Mouse (Mus musculus) stomach, embryonic 16.5 days (tissue): ENCODE measurements around the gene Tmem106c. TPM values are rescaled to one million over a fixed set of nuclear protein-coding genes. Genes with fewer than 3 reads are reported as not detected.

Experiments used
- ATAC-seq: fragments of 200-750 bp; cut with Nextera tagmentation; 2 replicates; pipeline ENCODE4 v1.8.0; 2017; ENCODE audit warnings: moderate number of reproducible peaks, moderate TSS enrichment; ENCODE audit not compliant: insufficient read depth, low FRiP score
- H3K27ac ChIP-seq: fragments of 300-500 bp; sonication (generic); 2 replicates; pipeline ENCODE4 v1.5.1; 2014; ENCODE audit warnings: low read length
- H3K27me3 ChIP-seq: fragments of 300-500 bp; sonication (generic); 2 replicates; pipeline ENCODE4 v1.6.1; 2014; ENCODE audit warnings: low read length, control low read depth, mixed read lengths; ENCODE audit not compliant: control insufficient read depth, insufficient read depth
- H3K36me3 ChIP-seq: fragments of 300-500 bp; sonication (generic); 2 replicates; pipeline ENCODE4 v1.6.1; 2014; ENCODE audit warnings: low read length; ENCODE audit not compliant: control insufficient read depth, insufficient read depth
- H3K4me1 ChIP-seq: fragments of 300-500 bp; sonication (generic); 2 replicates; pipeline ENCODE4 v1.6.1; 2014; ENCODE audit warnings: low read length, control low read depth, mixed read lengths; ENCODE audit not compliant: control insufficient read depth, insufficient read depth
- H3K4me2 ChIP-seq: fragments of 300-500 bp; sonication (generic); 2 replicates; pipeline ENCODE4 v1.6.1; 2014; ENCODE audit warnings: low read depth, low read length, mixed read lengths
- H3K4me3 ChIP-seq: fragments of 300-500 bp; sonication (generic); replicated peaks from 2 replicates; pipeline ENCODE4 v1.5.1; 2014; ENCODE audit warnings: mild to moderate bottlenecking, low read length
- H3K9ac ChIP-seq: fragments of 300-500 bp; sonication (generic); 2 replicates; pipeline ENCODE4 v1.6.1; 2014; ENCODE audit warnings: low read length
- H3K9me3 ChIP-seq: fragments of 300-500 bp; sonication (generic); replicated peaks from 2 replicates; pipeline ENCODE4 v1.6.1; 2016; ENCODE audit warnings: low read length, control low read depth; ENCODE audit not compliant: control insufficient read depth
- WGBS: fragments of 180-500 bp; shearing (Covaris S2); extraction: QIAGEN DNeasy Blood & Tissue Kit; methylation state at CpG from one replicate; pipeline ENCODE4 v1.1.7; 2014; 5-methylcytosine and 5-hydroxymethylcytosine counted together
- polyA plus RNA-seq: library from polyadenylated mRNA; unstranded; fragments of >200 nt; fragmentation: Nextera tagmentation; extraction: Ambion mirVana; gene quantifications from 2 replicates; pipeline ENCODE4 v1.2.1, GENCODE M21; 2015

The Tmem106c gene
- polyA plus RNA-seq, result 43.1 and 45.3 TPM in 2 replicates

- Histone ChIP-seq H3K9me3 (no peaks in the 10 kb centered on the region), H3K4me1 (no peaks in the 10 kb centered on the region), H3K27me3 (no peaks in the 10 kb centered on the region), H3K4me3 (peak within 1 kb of the TSS; percentile 69), H3K36me3 (no peaks in the 10 kb centered on the region), H3K27ac (peak within 1 kb of the TSS; percentile 53; the same call in 1 of the 2 replicates), H3K9ac (peak within 1 kb of the TSS; percentile 85), H3K4me2 (peak within 1 kb of the TSS; percentile 83)
- under 1% methylated on average over 67 of the region's 67 CpGs for WGBS
- ATAC-seq, result peak; percentile 95
Measured at GRCm38 (mm10) chr15:97963989-97964835, at the start of gene Tmem106c. Gene Tmem106c (plus strand): TSS chr15:97964200.

DNA sequence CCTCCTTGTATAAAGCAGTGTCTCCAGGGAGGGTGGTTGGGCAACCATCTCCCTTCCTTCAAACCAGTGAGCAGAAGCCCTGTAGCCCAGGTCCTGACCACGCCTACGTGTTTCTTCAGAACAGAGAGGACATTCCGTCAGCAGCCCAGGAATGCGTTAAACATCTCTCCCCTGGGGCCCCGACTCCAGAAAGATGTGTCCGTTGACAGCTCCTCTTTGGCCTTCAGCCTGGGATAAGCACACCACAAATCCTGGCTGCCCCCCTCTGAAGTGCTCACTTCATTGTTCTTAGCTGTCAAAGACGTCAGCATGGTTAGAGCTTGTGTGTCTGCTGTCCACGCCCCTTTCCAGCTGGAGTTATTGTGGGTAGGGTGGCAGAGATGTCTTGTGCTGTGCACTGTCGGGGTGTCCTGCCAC lies 49.7 kb upstream of the Tmem106c start:
- no peak overlapping the region for H3K4me2 ChIP-seq
- no peak for ATAC-seq
- no peaks in the 10 kb centered on the region for H3K9me3 ChIP-seq
- no peaks in the 10 kb centered on the region for H3K36me3 ChIP-seq
- H3K27me3 ChIP-seq, result no peaks in the 10 kb centered on the region
- no peak overlapping the region for H3K27ac ChIP-seq
- no peak overlapping the region for H3K9ac ChIP-seq
- 5% methylated on average over 9 of the region's 9 CpGs for WGBS
- no peak overlapping the region for H3K4me3 ChIP-seq
- peaks cover 8% of the 10 kb centered on the region for H3K4me1 ChIP-seq

DNA sequence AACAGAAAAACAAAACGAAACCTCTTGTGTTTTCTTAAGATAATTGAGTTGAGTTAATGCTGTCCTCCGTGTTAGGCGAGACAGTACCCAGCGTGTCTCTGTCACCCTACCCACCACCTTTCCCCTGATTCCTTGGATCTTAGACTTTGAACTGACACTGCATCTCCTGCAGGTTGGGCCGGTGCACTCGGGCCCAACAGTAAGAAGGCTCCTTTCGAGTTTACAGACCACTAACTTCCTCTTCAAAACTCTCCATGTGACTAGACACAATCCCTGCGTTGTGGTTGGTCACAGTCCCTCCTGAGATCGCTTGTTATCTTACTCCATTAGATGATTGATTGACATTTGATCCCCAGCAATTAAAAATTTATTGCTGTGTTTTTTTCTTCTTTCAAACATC lies 46.0 kb upstream of the Tmem106c start:
- Histone ChIP-seq H3K27me3 (no peaks in the 10 kb centered on the region), H3K9ac (no peak overlapping the region), H3K4me2 (no peak overlapping the region), H3K9me3 (no peaks in the 10 kb centered on the region), H3K27ac (no peak overlapping the region), H3K36me3 (no peaks in the 10 kb centered on the region), H3K4me3 (no peak overlapping the region), H3K4me1 (peaks cover 8% of the 10 kb centered on the region)
- no peak for ATAC-seq
- WGBS, result 73% methylated on average over 9 of the region's 9 CpGs

DNA sequence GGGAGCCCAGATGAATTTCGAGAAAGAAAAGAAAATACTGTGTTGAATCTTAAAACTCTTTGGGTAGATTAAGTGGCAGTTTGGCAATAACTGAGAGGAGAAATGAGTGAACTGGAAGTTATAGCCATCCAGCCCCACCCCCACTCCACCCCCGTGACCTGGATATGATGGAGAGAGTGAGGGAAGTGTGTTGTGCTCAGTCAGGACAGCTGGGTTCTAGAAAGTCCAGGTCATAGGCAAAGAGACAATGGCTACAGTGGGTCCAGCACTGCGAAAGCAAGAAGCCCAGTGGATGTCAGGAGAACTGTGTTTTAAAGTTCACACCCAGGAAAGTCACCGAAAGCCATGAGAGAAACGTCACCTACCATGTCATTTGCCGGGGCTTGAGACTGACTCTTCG lies 44.8 kb upstream of the Tmem106c start:
- Histone ChIP-seq H3K27me3 (no peaks in the 10 kb centered on the region), H3K4me2 (no peak overlapping the region), H3K27ac (no peak overlapping the region), H3K9me3 (no peaks in the 10 kb centered on the region), H3K4me1 (peaks cover 4% of the 10 kb centered on the region), H3K9ac (no peak overlapping the region), H3K36me3 (no peaks in the 10 kb centered on the region), H3K4me3 (no peak overlapping the region)
- WGBS, result 84% methylated on average over 7 of the region's 7 CpGs
- ATAC-seq, result no peak

DNA sequence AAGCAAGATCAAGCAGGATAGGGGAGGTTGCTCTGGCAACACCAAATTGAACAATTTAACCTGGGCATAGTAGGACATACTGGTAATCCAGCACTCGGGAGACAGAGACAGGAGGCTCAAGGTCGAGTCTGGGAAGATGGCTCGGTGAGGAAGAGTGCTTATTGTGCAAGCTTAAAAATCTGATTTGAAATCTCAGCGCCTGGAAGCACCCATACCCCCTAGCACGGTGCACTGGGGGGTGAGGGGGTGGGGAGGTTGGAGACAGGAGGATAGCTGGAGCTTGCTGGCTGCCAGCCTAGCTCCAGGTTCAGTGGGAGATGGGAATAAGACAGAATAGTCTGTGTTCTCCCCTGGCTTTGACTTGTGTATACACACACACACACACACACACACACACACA lies 43.7 kb upstream of the Tmem106c start:
- Histone ChIP-seq H3K9ac (no peak overlapping the region), H3K4me3 (no peak overlapping the region), H3K36me3 (no peaks in the 10 kb centered on the region), H3K4me2 (no peak overlapping the region), H3K4me1 (no peaks in the 10 kb centered on the region), H3K9me3 (no peaks in the 10 kb centered on the region), H3K27me3 (no peaks in the 10 kb centered on the region), H3K27ac (no peak overlapping the region)
- ATAC-seq, result no peak
- WGBS, result 51% methylated on average over 5 of the region's 5 CpGs

- 79% methylated on average over 9 of the region's 9 CpGs for WGBS
Measured at GRCm38 (mm10) chr15:97921796-97922195, 42.2 kb upstream of the Tmem106c start.

GRCm38 (mm10) chr15:97922421-97922820 lies 41.6 kb upstream of the Tmem106c start:
- Histone ChIP-seq H3K4me1 (no peaks in the 10 kb centered on the region; the same call in 1 of the 2 replicates), H3K9ac (no peak overlapping the region), H3K4me3 (no peak overlapping the region), H3K36me3 (no peaks in the 10 kb centered on the region), H3K9me3 (no peaks in the 10 kb centered on the region), H3K4me2 (no peak overlapping the region), H3K27ac (no peak overlapping the region), H3K27me3 (no peaks in the 10 kb centered on the region)
- 89% methylated on average over 2 of the region's 2 CpGs for WGBS
- no peak for ATAC-seq

More at GRCm38 (mm10) chr15:97921796-97922195, 42.2 kb upstream of the Tmem106c start:
- H3K4me3 ChIP-seq, result no peak overlapping the region
- no peak overlapping the region for H3K4me2 ChIP-seq
- ATAC-seq, result no peak
- no peak overlapping the region for H3K9ac ChIP-seq
- H3K27ac ChIP-seq, result no peak overlapping the region
- no peaks in the 10 kb centered on the region for H3K36me3 ChIP-seq
- H3K9me3 ChIP-seq, result no peaks in the 10 kb centered on the region
- no peaks in the 10 kb centered on the region for H3K4me1 ChIP-seq
- H3K27me3 ChIP-seq, result no peaks in the 10 kb centered on the region

GRCm38 (mm10) chr15:97927018-97927417 lies 37.0 kb upstream of the Tmem106c start:
- H3K27me3 ChIP-seq, result no peaks in the 10 kb centered on the region

GRCm38 (mm10) chr15:97927821-97928220 lies 36.2 kb upstream of the Tmem106c start:
- WGBS, result 47% methylated on average over 6 of the region's 6 CpGs
- H3K36me3 ChIP-seq, result no peaks in the 10 kb centered on the region
- H3K9me3 ChIP-seq, result no peaks in the 10 kb centered on the region
- no peaks in the 10 kb centered on the region; the same call in 1 of the 2 replicates for H3K4me1 ChIP-seq
- ATAC-seq, result no peak
- no peak overlapping the region for H3K27ac ChIP-seq
- no peak overlapping the region for H3K4me2 ChIP-seq
- no peak overlapping the region for H3K4me3 ChIP-seq
- H3K27me3 ChIP-seq, result no peaks in the 10 kb centered on the region
- H3K9ac ChIP-seq, result no peak overlapping the region

More at GRCm38 (mm10) chr15:97927018-97927417, 37.0 kb upstream of the Tmem106c start:
- no peak overlapping the region; the same call in 1 of the 2 replicates for H3K9ac ChIP-seq
- no peak for ATAC-seq
- H3K4me1 ChIP-seq, result no peaks in the 10 kb centered on the region; the same call in 1 of the 2 replicates
- WGBS, result 56% methylated on average over 4 of the region's 4 CpGs
- no peak overlapping the region for H3K27ac ChIP-seq
- no peaks in the 10 kb centered on the region for H3K9me3 ChIP-seq
- no peak overlapping the region for H3K4me3 ChIP-seq
- H3K36me3 ChIP-seq, result no peaks in the 10 kb centered on the region
- no peak overlapping the region for H3K4me2 ChIP-seq
